Mouse (Mus musculus): Measurements from ENCODE around the gene Txk.

DNA sequence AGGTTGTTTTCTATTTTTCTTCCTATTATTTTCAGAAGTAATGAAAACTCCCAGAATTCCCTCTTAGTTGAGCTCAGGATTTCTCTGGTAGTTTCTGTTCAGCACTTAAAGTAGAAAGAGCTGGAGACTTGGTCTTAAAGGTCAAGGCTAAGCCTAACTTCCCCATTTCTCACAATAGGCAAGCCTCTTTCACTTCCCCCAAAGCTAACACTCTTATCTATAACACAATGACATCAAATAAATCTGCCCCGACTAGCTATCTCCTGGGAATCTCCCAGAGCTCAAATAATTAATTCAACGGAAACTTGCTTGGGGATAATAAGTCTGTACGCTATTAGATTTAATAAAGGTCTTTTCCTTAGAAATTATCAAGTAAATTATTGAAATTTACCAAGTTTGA, 10.4 kb upstream of the Txk start:
- TF ChIP-seq CTCF (IDR thresholded peaks at IDR 0.05; ENCODE audit: borderline replicate concordance, insufficient read depth, low read length), result no peak
- TF ChIP-seq POLR2A (IDR thresholded peaks at IDR 0.05; ENCODE audit: low read depth, low read length), result no peak

All from embryonic fibroblast, embryonic 13.5 days (primary cell).